Mouse (Mus musculus) MEL (cell line): ENCODE data around the gene Ripk3. TPM values are rescaled to one million over a fixed set of nuclear protein-coding genes. Genes with fewer than 3 reads are reported as not detected.

ENCODE experiments used
- DNase-seq: peaks from one replicate; pipeline ENCODE4 v3.0.0; 2011; ENCODE audit warnings: low read depth, low spot score
- H3K27ac ChIP-seq: 2 replicates; pipeline ENCODE4 v1.5.1; 2012; ENCODE audit warnings: low read depth, mild to moderate bottlenecking, control low read depth, low read length, moderate library complexity; ENCODE audit not compliant: control insufficient read depth
- H3K27me3 ChIP-seq, 2 experiments: fragments of 150-350 bp in 1 of 2; sonication (generic) in 1 of 2; 2 replicates each; pipeline ENCODE4 v1.6.1; 2012; ENCODE audit warnings: low read length in 2 of 2, mild to moderate bottlenecking in 2 of 2, improper control_type of control experiment in 1 of 2, moderate library complexity in 1 of 2; ENCODE audit not compliant: insufficient read depth in 2 of 2, control insufficient read depth in 1 of 2
- H3K36me3 ChIP-seq, 2 experiments: 2 replicates each; pipeline ENCODE4 v1.6.1; 2012 to 2014; ENCODE audit warnings: low read length in 2 of 2, improper control_type of control experiment in 1 of 2, inconsistent platforms in 1 of 2, mild to moderate bottlenecking in 1 of 2; ENCODE audit not compliant: insufficient read depth in 2 of 2, control insufficient read depth in 1 of 2
- H3K4me1 ChIP-seq, 2 experiments: fragments of 150-350 bp in 1 of 2; sonication (generic) in 1 of 2; 2 replicates each; pipeline ENCODE4 v1.6.1; 2012; ENCODE audit warnings: low read length in 2 of 2, improper control_type of control experiment in 1 of 2, mild to moderate bottlenecking in 1 of 2; ENCODE audit not compliant: insufficient read depth in 2 of 2, control insufficient read depth in 1 of 2
- H3K4me3 ChIP-seq, 2 experiments: fragments of 150-350 bp in 1 of 2; sonication (generic) in 1 of 2; 2 replicates each; pipeline ENCODE4 v1.5.1; 2012; ENCODE audit warnings: low read depth in 2 of 2, low read length in 2 of 2, mild to moderate bottlenecking in 2 of 2, moderate library complexity in 2 of 2, control low read depth in 1 of 2, improper control_type of control experiment in 1 of 2; ENCODE audit not compliant: control insufficient read depth in 1 of 2, insufficient read depth in 1 of 2
- H3K79me2 ChIP-seq: 2 replicates; pipeline ENCODE4 v1.6.1; 2012; ENCODE audit warnings: mild to moderate bottlenecking, low read length, moderate library complexity; ENCODE audit not compliant: control insufficient read depth, poor library complexity, insufficient read depth
- H3K9ac ChIP-seq: 2 replicates; pipeline ENCODE4 v1.6.1; 2012; ENCODE audit warnings: low read depth, mild to moderate bottlenecking, control low read depth, low read length, moderate library complexity; ENCODE audit not compliant: control insufficient read depth, poor library complexity, severe bottlenecking
- H3K9me3 ChIP-seq: fragments of 150-350 bp; sonication (generic); replicated peaks from 2 replicates; pipeline ENCODE4 v1.6.1; 2012; ENCODE audit warnings: mild to moderate bottlenecking, low read length, improper control_type of control experiment, moderate library complexity; ENCODE audit not compliant: insufficient read depth
- BHLHE40 ChIP-seq: IDR thresholded peaks from 2 replicates; pipeline ENCODE4 v1.6.1; 2012; ENCODE audit warnings: low read depth, mild to moderate bottlenecking, inconsistent platforms, low read length, improper control_type of control experiment, borderline replicate concordance
- CHD1 ChIP-seq: IDR thresholded peaks from 2 replicates; pipeline ENCODE4 v1.6.1; 2012; ENCODE audit warnings: low read depth, mild to moderate bottlenecking, inconsistent platforms, low read length, improper control_type of control experiment
- CHD2 ChIP-seq: IDR thresholded peaks from 2 replicates; pipeline ENCODE4 v1.6.1; 2011; ENCODE audit warnings: low read length, improper control_type of control experiment
- CTCF ChIP-seq, 3 experiments: IDR thresholded peaks in 2 of 3; conservative IDR thresholded peaks in 1 of 3; 2 replicates each; pipeline ENCODE4 v1.5.1; 2011 to 2012; ENCODE audit warnings: low read length in 3 of 3, low read depth in 2 of 3, mild to moderate bottlenecking in 2 of 3, improper control_type of control experiment in 1 of 3, inconsistent platforms in 1 of 3, mixed read lengths in 1 of 3, moderate library complexity in 1 of 3; ENCODE audit not compliant: control insufficient read depth in 1 of 3, insufficient read depth in 1 of 3, poor library complexity in 1 of 3, severe bottlenecking in 1 of 3
- ELF1 ChIP-seq: IDR thresholded peaks from 2 replicates; pipeline ENCODE4 v1.6.1; 2014; ENCODE audit warnings: low read depth, mild to moderate bottlenecking, inconsistent platforms, low read length, improper control_type of control experiment, moderate library complexity
- EP300 ChIP-seq, 2 experiments: IDR thresholded peaks; 2 replicates each; pipeline ENCODE4 v1.6.1; 2011; ENCODE audit warnings: improper control_type of control experiment in 2 of 2, low read length in 2 of 2, low read depth in 1 of 2, mild to moderate bottlenecking in 1 of 2
- ETS1 ChIP-seq: IDR thresholded peaks from 2 replicates; pipeline ENCODE4 v1.6.1; 2012; ENCODE audit warnings: low read depth, mild to moderate bottlenecking, inconsistent platforms, low read length, improper control_type of control experiment, moderate library complexity
- GABPA ChIP-seq: IDR thresholded peaks from 2 replicates; pipeline ENCODE4 v1.6.1; 2012; ENCODE audit warnings: low read depth, mild to moderate bottlenecking, inconsistent platforms, low read length, improper control_type of control experiment, moderate library complexity
- GATA1 ChIP-seq: IDR thresholded peaks from 2 replicates; pipeline ENCODE4 v1.6.1; 2011; ENCODE audit warnings: low read depth, low read length, improper control_type of control experiment
- HCFC1 ChIP-seq: IDR thresholded peaks from 2 replicates; pipeline ENCODE4 v1.6.1; 2012; ENCODE audit warnings: low read depth, mild to moderate bottlenecking, inconsistent platforms, low read length, improper control_type of control experiment, moderate library complexity
- JUND ChIP-seq: IDR thresholded peaks from 2 replicates; pipeline ENCODE4 v1.6.1; 2011; ENCODE audit warnings: low read depth, mild to moderate bottlenecking, improper control_type of control experiment, low read length
- KAT2A ChIP-seq: conservative IDR thresholded peaks from 2 replicates; pipeline ENCODE4 v1.6.1; 2012; ENCODE audit warnings: low read depth, low read length, improper control_type of control experiment, inconsistent platforms
- NELFE ChIP-seq: IDR thresholded peaks from 2 replicates; pipeline ENCODE4 v1.6.1; 2011; ENCODE audit warnings: low read depth, low read length, improper control_type of control experiment
- POLR2A ChIP-seq, 2 experiments: IDR thresholded peaks; 2 replicates each; pipeline ENCODE4 v1.6.1; 2011 to 2012; ENCODE audit warnings: low read length in 2 of 2, mild to moderate bottlenecking in 2 of 2, control low read depth in 1 of 2, improper control_type of control experiment in 1 of 2, low read depth in 1 of 2, moderate library complexity in 1 of 2; ENCODE audit not compliant: control insufficient read depth in 1 of 2, insufficient read depth in 1 of 2, poor library complexity in 1 of 2
- POLR2AphosphoS2 ChIP-seq: IDR thresholded peaks from 2 replicates; pipeline ENCODE4 v1.6.1; 2011; ENCODE audit warnings: low read length, improper control_type of control experiment
- RCOR1 ChIP-seq: IDR thresholded peaks from 2 replicates; pipeline ENCODE4 v1.6.1; 2012; ENCODE audit warnings: low read depth, mild to moderate bottlenecking, inconsistent platforms, low read length, improper control_type of control experiment
- TCF12 ChIP-seq: IDR thresholded peaks from 2 replicates; pipeline ENCODE4 v1.6.1; 2014; ENCODE audit warnings: low read depth, mild to moderate bottlenecking, inconsistent platforms, low read length, improper control_type of control experiment, moderate library complexity
- UBTF ChIP-seq: IDR thresholded peaks from 2 replicates; pipeline ENCODE4 v1.6.1; 2012; ENCODE audit warnings: low read depth, mild to moderate bottlenecking, inconsistent platforms, low read length, improper control_type of control experiment, moderate library complexity, borderline replicate concordance; ENCODE audit not compliant: insufficient read depth
- USF1 ChIP-seq: IDR thresholded peaks from 2 replicates; pipeline ENCODE4 v1.6.1; 2014; ENCODE audit warnings: low read depth, mild to moderate bottlenecking, inconsistent platforms, low read length, improper control_type of control experiment, moderate library complexity
- ZC3H11A ChIP-seq: IDR thresholded peaks from 2 replicates; pipeline ENCODE4 v1.6.1; 2012; ENCODE audit warnings: low read depth, mild to moderate bottlenecking, inconsistent platforms, low read length, improper control_type of control experiment
- ZKSCAN1 ChIP-seq: IDR thresholded peaks from 2 replicates; pipeline ENCODE4 v1.6.1; 2012; ENCODE audit warnings: low read depth, mild to moderate bottlenecking, inconsistent platforms, low read length, improper control_type of control experiment, moderate library complexity
- ZMIZ1 ChIP-seq: IDR thresholded peaks from 2 replicates; pipeline ENCODE4 v1.6.1; 2012; ENCODE audit warnings: low read depth, mild to moderate bottlenecking, inconsistent platforms, low read length, improper control_type of control experiment, moderate library complexity
- polyA plus RNA-seq, 2 experiments: library from polyadenylated mRNA; stranded (reverse) in 1 of 2; unstranded in 1 of 2; fragments of >175 nt in 1 of 2; fragments of >200 nt in 1 of 2; gene quantifications; 2 replicates each; pipeline versions ENCODE4 v1.2.1 to v1.2.4; 2012; ENCODE audit warnings: low replicate concordance in 2 of 2, low read depth in 1 of 2; ENCODE audit not compliant: insufficient read length in 2 of 2, insufficient read depth in 1 of 2, missing spikeins in 1 of 2
- total RNA-seq: library from RNA; depleted of rRNA; stranded (reverse); fragments of 300-350 nt; gene quantifications from 2 replicates; pipeline ENCODE4 v1.2.3, GENCODE M21; 2012

The Ripk3 gene
- total and polyA plus RNA-seq, 3 experiments = 67.1 to 124 (median 123) TPM

DNA sequence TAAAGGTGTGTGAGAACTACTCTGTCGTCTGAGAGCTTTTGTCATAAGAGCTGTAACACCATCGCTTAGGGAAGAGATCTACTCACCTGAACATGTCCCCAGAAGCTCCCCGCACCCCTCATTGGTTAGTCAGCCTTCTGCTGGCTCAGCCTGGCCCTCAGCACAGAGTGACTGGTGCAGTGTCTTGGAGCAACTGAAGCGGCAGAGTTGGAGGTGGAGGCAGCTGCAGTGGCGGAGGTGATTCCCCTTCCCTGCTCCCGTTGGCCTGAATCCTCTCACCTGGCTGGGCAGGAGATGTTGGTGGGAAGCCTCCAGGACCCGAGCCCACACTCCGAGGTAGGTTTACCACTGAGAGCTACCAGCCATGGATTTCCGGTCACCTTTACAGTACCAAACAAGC is 31.9 kb upstream of the Ripk3 start:
- no peak overlapping the region for H3K4me3 ChIP-seq
- peaks cover 0 to 4% of the 10 kb centered on the region in 2 experiments; a peak in 1 of 4 replicates for H3K4me1 ChIP-seq
- no peak overlapping the region for H3K27ac ChIP-seq
- TF ChIP-seq RCOR1 (no peak), GABPA (no peak), KAT2A (no peak), POLR2A (IDR thresholded peaks at IDR 0.05; ENCODE audit: control insufficient read depth in 1 of 2, insufficient read depth in 1 of 2, low read depth in 1 of 2, low read length in 2 of 2, poor library complexity in 1 of 2) (no peak), TCF12 (no peak), NELFE (no peak), EP300 (IDR thresholded peaks at IDR 0.05; ENCODE audit: low read depth in 1 of 2, low read length in 2 of 2) (no peak), POLR2AphosphoS2 (no peak)
- H3K9ac ChIP-seq = no peak overlapping the region
- H3K9me3 ChIP-seq = no peaks in the 10 kb centered on the region
- H3K79me2 ChIP-seq = no peaks in the 10 kb centered on the region; the same call in 1 of the 2 replicates
- H3K36me3 ChIP-seq = peaks cover 0 to 4% of the 10 kb centered on the region in 2 experiments; a peak in 2 of 4 replicates
- H3K27me3 ChIP-seq = no peaks in the 10 kb centered on the region; a peak in 3 of 4 replicates
- no peak for DNase-seq

DNA sequence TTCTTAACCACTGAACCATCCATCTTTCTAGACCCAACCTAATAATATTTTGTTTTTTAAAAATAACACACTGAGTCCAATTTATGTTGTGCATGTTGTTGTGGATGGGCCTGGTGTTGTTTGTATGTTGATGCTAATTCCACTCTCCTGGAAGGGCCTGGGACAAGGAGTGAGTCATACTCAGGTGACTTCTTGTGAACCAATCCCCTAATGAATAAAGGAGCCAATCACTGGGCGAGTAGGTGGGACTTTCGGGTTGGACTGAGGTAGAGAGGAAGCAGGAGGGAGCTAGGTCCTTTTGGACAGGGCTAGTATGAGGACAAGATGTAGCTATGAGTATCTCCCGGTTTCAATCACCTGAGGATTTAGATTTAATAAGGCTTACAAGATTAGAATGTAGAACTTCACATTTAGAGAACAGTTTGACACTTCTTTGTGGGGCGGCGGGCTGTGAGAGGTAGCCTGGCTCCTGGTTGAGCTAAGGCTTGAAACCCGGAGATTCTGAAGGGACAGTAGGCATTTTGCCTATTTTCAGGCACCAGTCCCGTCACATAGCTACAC is 31.3 kb upstream of the Ripk3 start:
- Histone ChIP-seq H3K79me2 (no peaks in the 10 kb centered on the region; the same call in 1 of the 2 replicates), H3K9ac (no peak overlapping the region), H3K27ac (no peak overlapping the region), H3K4me1 (peaks cover 0 to 4% of the 10 kb centered on the region in 2 experiments; a peak in 1 of 4 replicates), H3K4me3 (no peak overlapping the region), H3K9me3 (no peaks in the 10 kb centered on the region), H3K27me3 (no peaks in the 10 kb centered on the region; a peak in 3 of 4 replicates), H3K36me3 (peaks cover 0 to 4% of the 10 kb centered on the region in 2 experiments; a peak in 2 of 4 replicates)
- DNase-seq = peak; percentile 36
- peak; percentile 52; the same call in 1 of the 2 replicates for TF ChIP-seq USF1
- TF ChIP-seq GATA1 = no peak
- TF ChIP-seq ETS1 = no peak
- no peak for TF ChIP-seq JUND

DNA sequence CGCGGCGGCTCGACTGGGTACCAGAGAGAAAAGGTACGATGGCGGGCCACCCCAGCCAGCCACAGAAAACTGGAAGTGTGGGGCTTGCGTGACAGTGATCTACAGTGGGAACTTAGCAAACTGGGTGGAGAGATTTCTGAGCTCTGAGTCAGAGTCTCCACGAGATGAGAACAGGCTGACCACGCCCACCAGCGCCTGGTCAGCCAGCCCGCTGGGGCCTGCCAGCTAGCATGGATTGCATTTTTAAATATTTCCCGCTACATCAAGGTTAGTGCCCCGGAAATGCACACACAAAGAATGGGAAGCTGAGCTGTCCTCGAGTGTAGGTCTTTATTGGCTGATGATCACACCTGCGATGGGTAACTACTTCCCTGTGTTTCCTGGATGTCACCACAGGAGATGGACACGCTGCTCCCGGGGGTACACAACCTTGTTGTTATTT is 26.7 kb upstream of the Ripk3 start:
- no peak overlapping the region for H3K9ac ChIP-seq
- H3K36me3 ChIP-seq = no peaks in the 10 kb centered on the region
- peaks cover 0 to 2% of the 10 kb centered on the region in 2 experiments; a peak in 3 of 4 replicates for H3K27me3 ChIP-seq
- no peak for DNase-seq
- H3K4me3 ChIP-seq = no peak overlapping the region
- H3K9me3 ChIP-seq = no peaks in the 10 kb centered on the region
- H3K27ac ChIP-seq = no peak overlapping the region
- H3K79me2 ChIP-seq = no peaks in the 10 kb centered on the region
- no peaks in the 10 kb centered on the region for H3K4me1 ChIP-seq
- no peak for TF ChIP-seq CHD2
- TF ChIP-seq UBTF = no peak
- no peak for TF ChIP-seq ZMIZ1
- no peak for TF ChIP-seq BHLHE40
- TF ChIP-seq CHD1 = no peak
- TF ChIP-seq HCFC1 = no peak
- TF ChIP-seq CTCF (IDR thresholded peaks at IDR 0.05 in 2 of 3, conservative IDR thresholded peaks at IDR 0.05 in 1 of 3; ENCODE audit: control insufficient read depth in 1 of 3, insufficient read depth in 1 of 3, low read depth in 2 of 3, low read length in 3 of 3, poor library complexity in 1 of 3, severe bottlenecking in 1 of 3) = no peak
- no peak for TF ChIP-seq ZC3H11A
- no peak for TF ChIP-seq ZKSCAN1
- TF ChIP-seq ELF1 = no peak
- no peak for TF ChIP-seq EP300 (IDR thresholded peaks at IDR 0.05; ENCODE audit: low read depth in 1 of 2, low read length in 2 of 2)
- no peak for TF ChIP-seq POLR2AphosphoS2
- TF ChIP-seq, all 39 proteins: peak for 0
